Mouse (Mus musculus) embryonic stem cell, embryonic (primary cell): ENCODE results near the gene Prr3.

Experiments
- CTCF ChIA-PET, 4 experiments: fragments of 300-600 bp in 2 of 4; fragments of 350-600 bp in 2 of 4; sonication (Branson Sonifier 250); formaldehyde crosslinking; loops; one replicate each; lab custom pipeline; 2022; ENCODE audit warnings: inconsistent platforms in 2 of 4; lab: Charles Lee
- POLR2A ChIA-PET, 4 experiments: fragments of 300-600 bp in 2 of 4; fragments of 350-600 bp in 2 of 4; sonication (Branson Sonifier 250); formaldehyde crosslinking; loops; one replicate each; lab custom pipeline; 2022; ENCODE audit warnings: antibody characterized with exemption in 4 of 4, inconsistent platforms in 1 of 4; lab: Charles Lee

Gene Prr3

DNA sequence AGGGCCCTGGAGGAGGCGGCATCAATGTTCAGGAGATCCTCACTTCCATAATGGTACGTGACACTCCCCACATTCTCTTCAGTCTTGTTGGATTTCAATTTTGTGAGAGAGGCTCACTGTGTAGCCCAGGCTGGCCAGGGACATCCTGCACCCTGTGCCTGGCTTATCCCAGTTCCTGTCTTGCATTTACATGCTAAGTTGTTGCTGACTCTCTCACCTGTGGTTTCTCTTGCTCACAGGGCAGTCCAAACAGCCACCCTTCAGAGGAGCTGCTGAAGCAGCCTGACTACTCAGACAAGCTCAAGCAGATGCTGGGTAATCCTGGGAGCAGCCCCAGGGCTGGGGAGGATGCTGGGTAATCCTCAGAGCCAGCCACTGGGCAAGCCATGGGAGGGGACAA is 50.5 kb downstream of the Prr3 start:
- ChIA-PET CTCF (interaction anchor here in 1 of 4 experiments (0.6 to 1.0 kb wide), 4 partner anchors 21 to 1690 kb away, joined by 3 to 4 read pairs (median 3); no protein-coding TSS in a partner anchor), POLR2A (interaction anchor here in 3 of 4 experiments (0.6 to 1.9 kb wide), 6 partner anchors 11 to 74 kb away, joined by 4 to 9 read pairs (median 6); partner anchors contain the start of genes Mrps18b (in 1 of the 3) and Ppp1r10 (in 1 of the 3))

GRCm38 (mm10) chr17:35927471-35927870 is 52.6 kb downstream of the Prr3 start:
- ChIA-PET POLR2A (interaction anchor here (0.6 to 11.3 kb wide), 14 partner anchors 8 to 96 kb away, joined by 3 to 241 read pairs (median 6); partner anchors contain the start of genes Abcf1 (in 1 of the 4), Mrps18b (in 1 of the 4) and Ppp1r10 (in 1 of the 4)), CTCF (interaction anchor here in 1 of 4 experiments (1.4 kb wide), 1 partner anchor 10 kb away, joined by 6 read pairs; no protein-coding TSS in a partner anchor)

- ChIA-PET CTCF (interaction anchor here in 1 of 4 experiments (0.7 kb wide), 1 partner anchor 43 kb away, joined by 3 read pairs; the partner anchor contains the start of gene Dhx16), POLR2A (interaction anchor here in 3 of 4 experiments (0.5 to 11.3 kb wide), 17 partner anchors 10 to 1087 kb away, joined by 3 to 241 read pairs (median 4); partner anchors contain the start of genes Abcf1 (in 1 of the 3), Atat1 (in 1 of the 3) and Mdc1 (in 1 of the 3))
These were observed 56.8 kb downstream of the Prr3 start for GRCm38 (mm10) chr17:35923281-35923680.

GRCm38 (mm10) chr17:35922566-35922965 is 57.5 kb downstream of the Prr3 start:
- CTCF ChIA-PET = interaction anchor here in 1 of 4 experiments (0.7 kb wide), 1 partner anchor 43 kb away, joined by 3 read pairs; the partner anchor contains the start of gene Dhx16
- POLR2A ChIA-PET = interaction anchor here in 2 of 4 experiments (0.5 to 11.3 kb wide), 15 partner anchors 11 to 1087 kb away, joined by 3 to 241 read pairs (median 4); partner anchors contain the start of genes Prr3 (in 2 of the 2), Abcf1 (in 1 of the 2), Atat1 (in 1 of the 2) and Gnl1 (in 1 of the 2)
